Mouse (Mus musculus) monocyte, adult 2 months (primary cell): ENCODE data around the gene Sebox.
A peak's percentile ranks its signal among the peaks of the same experiment; 100 is the strongest.

ENCODE experiments used
- DNase-seq, 2 experiments: peaks; one replicate each; pipeline ENCODE4 v3.0.0; 2022; ENCODE audit warnings: low spot score in 2 of 2, low read depth in 1 of 2

Gene Sebox

GRCm38 (mm10) chr11:78502909-78503650 is at the start of gene Sebox:
Sebox (plus strand) TSS chr11:78503447.
- no peak for DNase-seq

GRCm38 (mm10) chr11:78453675-78454074 is 49.6 kb upstream of the Sebox start:
- DNase-seq, result peak in 1 of 2 experiments; percentile 63

- no peak for DNase-seq
These were observed 49.0 kb upstream of the Sebox start for GRCm38 (mm10) chr11:78454276-78454675.

DNA sequence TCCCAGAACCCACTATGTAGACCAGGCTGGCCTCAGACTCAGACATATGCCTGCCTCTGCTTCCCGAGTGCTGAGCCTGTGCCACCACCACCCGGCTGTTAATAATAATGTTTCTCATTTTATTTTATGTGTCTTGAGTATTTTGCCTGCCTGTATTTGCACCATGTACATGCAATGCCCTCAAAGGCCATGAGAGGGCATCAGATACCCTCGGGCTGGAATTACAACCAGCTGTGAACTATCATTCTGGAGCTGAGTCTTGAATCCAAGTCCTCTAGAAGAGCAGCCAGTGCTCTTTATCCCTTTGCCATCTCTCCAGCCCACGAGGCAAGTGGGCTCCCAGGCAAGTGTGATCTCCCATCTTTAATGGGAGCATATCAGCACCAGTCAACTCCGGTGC is 47.9 kb upstream of the Sebox start:
- DNase-seq, result peak in 1 of 2 experiments; percentile 26

DNA sequence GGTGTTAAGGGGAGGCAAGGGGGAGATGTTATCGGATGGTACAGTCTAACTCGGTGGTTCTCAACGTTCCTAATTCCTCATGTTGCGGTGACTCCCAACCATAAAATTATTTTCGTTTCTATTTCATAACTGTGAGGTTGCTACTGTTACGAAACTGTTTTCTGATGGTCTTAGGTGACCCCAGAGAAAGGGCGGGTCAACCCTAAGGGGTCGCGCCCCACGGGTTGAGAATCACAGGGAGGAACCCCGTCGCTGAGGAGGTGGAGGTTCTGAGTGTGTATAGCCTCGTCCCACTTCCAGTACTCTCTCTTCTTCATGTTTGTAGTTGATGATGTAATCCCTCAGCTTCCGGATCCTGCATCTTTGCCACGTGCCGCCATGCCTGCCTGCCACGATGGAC is 44.5 kb upstream of the Sebox start:
- no peak for DNase-seq

DNA sequence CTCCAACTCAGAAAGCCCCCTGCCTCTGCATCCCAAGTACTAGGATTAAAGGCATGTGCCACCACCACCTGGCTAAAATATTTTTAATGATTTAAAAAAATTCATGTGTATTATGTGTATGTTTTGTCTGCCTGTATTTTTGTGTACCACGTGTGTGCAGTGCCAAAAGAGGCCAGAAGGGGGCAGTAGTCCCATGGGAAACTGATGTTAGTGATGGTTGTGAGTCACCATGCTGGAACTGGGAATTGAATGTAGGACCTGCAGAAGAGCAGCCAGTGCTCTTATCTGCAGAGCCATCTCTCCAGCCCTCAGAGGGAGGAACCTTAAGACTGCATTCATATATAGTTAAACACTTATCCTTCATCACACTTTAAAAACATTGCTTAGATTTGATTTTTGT is 41.4 kb upstream of the Sebox start:
- DNase-seq, result no peak

DNA sequence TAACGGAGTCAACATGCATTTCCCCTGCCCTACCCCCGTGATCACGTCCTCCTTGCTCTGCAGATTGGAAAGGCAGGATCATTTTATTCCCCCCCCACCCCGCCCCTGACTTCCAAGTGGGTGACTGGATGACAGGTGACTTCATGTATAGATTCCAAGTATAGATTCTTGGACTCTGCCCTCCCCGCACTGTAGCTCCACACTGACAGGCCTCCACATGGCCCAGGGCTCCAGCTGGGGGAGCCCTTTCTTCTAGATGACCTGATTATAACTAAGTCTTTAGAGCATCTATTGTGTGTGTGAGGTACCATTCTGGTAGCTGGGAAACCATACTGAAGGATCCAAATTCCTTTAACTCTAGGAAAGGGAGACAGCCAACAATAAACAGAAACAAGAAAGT is 40.6 kb upstream of the Sebox start:
- no peak for DNase-seq

GRCm38 (mm10) chr11:78463286-78464036 is 39.8 kb upstream of the Sebox start:
- no peak for DNase-seq

GRCm38 (mm10) chr11:78465116-78465515 is 38.1 kb upstream of the Sebox start:
- DNase-seq, result no peak

- peak in 1 of 2 experiments; percentile 27 for DNase-seq
These were observed 37.6 kb upstream of the Sebox start, which contains the start of gene Slc46a1 for GRCm38 (mm10) chr11:78465568-78466180. Slc46a1 (plus strand) TSS chr11:78465697.

GRCm38 (mm10) chr11:78466242-78466912 is 36.9 kb upstream of the Sebox start:
- DNase-seq, result no peak

DNA sequence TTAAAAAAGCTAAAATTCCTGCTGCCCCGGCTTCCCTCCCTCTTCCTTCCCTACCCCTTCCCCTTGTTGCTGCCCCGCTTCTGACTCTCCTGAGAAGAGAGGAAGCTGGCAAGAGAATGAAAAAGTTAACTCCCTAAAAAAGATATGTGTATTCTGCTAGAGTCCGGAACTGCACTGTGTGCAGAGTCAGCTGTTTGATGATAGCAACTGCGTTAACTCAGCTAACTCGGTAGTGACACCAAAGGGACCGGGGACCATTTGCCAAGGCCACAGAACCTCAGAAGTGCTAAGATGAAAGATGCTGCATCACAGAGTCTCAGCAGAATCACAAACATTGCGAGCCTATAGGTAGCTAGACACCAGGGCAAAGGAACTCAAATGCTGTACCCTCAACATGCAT is 35.7 kb upstream of the Sebox start:
- no peak for DNase-seq

DNA sequence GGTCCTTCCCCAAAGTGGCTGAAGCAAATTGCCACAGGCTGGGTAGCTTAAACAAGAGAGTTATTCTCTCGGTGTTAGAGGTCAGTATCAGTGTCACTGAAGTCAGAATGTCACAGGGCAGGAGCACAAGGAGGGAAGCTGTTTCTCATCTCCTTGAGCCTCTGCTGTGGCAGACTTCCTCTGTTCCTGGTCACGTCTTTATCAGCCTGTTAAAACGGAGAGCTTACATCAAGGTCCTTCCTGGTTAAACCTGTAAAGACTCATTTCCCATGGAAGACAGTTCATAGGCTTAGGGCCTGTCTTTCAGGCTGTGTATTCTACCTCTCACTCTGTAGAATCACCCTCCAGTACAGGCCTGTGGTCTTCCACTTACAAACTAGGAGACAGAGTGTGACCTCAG is 35.3 kb upstream of the Sebox start:
- DNase-seq, result no peak

- no peak for DNase-seq
These were observed 31.7 kb upstream of the Sebox start for GRCm38 (mm10) chr11:78471326-78472103.

DNA sequence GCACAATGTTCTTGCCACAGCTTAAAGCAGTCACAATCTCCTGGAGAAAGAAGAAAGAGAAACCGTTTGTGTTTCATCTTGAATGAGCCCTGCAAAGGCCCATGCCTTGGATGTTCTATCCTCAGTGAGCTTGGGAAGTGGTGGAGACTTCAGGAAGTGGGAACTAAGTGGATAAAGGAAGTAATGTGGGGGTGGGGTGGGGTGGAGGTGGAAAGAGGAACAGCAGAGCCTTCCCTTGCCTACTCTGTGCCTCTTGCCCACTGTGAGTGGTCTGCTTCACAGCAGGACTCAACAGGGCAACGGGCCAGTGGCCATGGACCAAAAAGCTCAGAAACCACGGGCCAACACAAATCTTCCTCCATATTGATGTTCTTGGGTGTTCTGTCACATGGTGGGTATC is 28.0 kb upstream of the Sebox start:
- no peak for DNase-seq

DNA sequence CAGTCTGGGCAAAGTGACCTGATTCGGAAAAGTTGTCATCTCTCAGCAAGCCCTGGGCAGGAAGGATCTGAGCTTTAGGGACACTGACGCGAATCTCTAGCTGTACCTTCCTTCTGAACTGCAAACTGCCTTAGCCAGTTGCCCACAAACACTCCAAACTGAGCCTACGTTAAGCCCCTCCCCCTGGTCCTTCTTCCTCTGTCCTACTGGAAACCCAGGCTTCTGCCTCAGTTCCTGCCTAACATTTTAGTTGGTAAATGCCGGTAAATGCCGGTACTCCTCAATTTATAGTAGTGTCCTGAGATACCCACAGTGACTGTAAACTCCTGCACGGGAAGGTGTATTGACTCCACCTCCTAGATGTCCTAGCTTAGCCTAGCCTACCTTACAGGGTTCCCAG is 19.6 kb upstream of the Sebox start:
- DNase-seq, result no peak

- DNase-seq, result peak in 1 of 2 experiments; percentile 48
These were observed 15.1 kb upstream of the Sebox start for GRCm38 (mm10) chr11:78488168-78488567.

- DNase-seq, result no peak
These were observed 12.4 kb upstream of the Sebox start for GRCm38 (mm10) chr11:78490781-78491241.

- no peak for DNase-seq
These were observed 7.3 kb upstream of the Sebox start for GRCm38 (mm10) chr11:78495904-78496303.

GRCm38 (mm10) chr11:78497071-78497541 is 6.1 kb upstream of the Sebox start:
- DNase-seq, result no peak
